Mouse (Mus musculus): ENCODE results near the gene Ugcg.
"Not testable (repeated sequence)": the region's sequence is repeated elsewhere in the genome, so short reads cannot be mapped to it uniquely, and the experiment has no call there.

Ugcg gene

DNA sequence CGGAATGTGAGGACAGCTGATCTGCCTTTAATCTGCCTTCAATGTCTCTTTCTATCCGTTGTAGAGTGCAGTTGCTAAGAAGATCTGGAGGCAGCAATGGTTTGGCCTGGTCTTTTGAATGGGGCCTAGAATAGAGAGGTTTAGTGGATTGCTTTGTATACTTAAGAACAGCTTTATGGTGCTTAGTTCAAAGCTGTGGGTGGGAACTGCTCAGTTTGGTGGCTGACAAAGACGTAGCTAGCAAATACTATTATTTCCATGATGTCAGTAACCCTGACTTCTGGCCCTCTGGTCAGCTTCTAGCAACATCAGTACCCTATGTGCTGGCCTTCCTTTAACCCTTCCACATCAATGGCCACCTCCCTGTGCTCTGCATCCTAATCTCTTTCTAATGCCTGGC, 68.8 kb downstream of the Ugcg start:
- DNase-seq (ENCODE audit: low read depth, low spot score), result no peak

DNA sequence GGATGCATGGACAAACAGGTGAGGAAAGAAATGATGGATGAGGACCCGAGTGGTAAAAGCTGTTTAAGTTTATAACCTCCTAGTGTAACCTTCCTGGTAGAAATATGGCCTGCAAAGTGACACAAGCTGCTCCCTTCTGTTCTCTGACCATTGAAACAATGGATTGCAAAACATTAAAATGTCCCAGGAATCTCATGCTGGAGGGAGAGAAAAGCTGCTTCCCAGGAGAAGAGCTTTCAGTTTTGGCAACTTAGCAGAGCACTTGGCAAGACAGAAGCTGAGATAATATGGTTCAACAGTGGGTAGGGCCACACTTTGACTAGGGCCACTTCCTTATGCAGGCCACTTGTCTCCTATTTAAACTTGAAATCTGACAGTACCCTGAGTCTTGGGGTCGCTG, 69.7 kb downstream of the Ugcg start:
- DNase-seq (ENCODE audit: low read depth, low spot score), result no peak

DNA sequence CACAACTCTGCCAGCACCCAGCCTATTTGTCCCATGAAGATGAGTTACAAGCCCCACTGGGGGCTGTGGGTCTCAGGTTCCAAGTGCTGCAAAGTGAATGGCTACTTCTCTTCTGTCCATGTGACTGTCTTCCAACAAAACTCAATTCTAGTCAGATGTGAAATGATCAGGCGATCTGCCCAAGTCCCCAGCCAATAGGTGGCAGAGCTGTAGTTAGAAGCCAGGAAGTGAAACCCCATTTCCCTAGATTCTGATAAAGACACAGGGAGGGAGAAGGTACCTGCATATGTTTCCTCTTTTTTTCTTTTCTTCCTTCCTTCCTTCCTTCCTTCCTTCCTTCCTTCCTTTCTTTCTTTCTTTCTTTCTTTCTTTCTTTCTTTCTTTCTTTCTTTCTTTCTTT, 70.7 kb downstream of the Ugcg start:
- no peak for DNase-seq (ENCODE audit: low read depth, low spot score)

GRCm38 (mm10) chr4:59260871-59261515, 71.9 kb downstream of the Ugcg start:
- DNase-seq (ENCODE audit: low read depth, low spot score), result no peak

- DNase-seq (ENCODE audit: low read depth, low spot score), result not testable (repeated sequence)
Measured at GRCm38 (mm10) chr4:59261582-59261981, 72.5 kb downstream of the Ugcg start.

DNA sequence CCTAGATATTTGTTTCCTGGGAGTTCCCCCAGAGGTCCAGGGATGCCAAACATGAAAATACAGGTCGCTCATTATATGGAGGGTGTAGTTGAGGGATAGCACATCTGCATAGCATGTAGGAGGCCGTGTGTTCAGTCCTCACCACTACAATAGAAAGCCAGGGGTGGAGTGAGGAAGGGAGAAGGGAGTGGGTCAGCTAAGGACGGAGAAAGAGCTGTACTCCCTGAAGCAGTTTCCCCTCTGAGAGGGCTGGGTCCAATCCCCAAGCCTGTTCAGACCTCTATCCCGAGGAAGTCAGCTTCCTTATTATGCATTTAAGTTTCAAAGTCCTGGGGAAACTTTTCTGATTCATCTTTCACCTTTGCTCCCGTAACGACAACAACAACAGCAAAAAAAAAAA, 73.1 kb downstream of the Ugcg start:
- no peak for DNase-seq (ENCODE audit: low read depth, low spot score)

DNA sequence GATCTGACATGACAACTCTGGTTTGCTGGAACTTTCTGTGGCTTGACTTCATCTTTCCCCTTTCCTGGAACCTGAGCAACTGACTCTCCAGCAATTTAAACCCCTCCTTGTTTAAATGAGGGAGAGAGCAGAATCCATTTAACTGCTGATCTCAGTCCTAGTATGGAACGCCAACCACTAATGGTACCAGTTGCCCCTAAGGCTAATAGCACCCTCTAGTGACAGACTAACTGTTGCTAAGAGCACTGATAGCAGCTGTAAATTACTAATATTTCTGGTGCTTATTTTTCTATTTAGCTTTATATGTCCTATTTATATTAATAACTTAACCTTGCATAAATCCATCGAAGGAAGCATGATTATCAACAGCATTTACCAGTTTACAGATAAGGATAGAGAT, 74.4 kb downstream of the Ugcg start:
- DNase-seq (ENCODE audit: low read depth, low spot score), result no peak

DNA sequence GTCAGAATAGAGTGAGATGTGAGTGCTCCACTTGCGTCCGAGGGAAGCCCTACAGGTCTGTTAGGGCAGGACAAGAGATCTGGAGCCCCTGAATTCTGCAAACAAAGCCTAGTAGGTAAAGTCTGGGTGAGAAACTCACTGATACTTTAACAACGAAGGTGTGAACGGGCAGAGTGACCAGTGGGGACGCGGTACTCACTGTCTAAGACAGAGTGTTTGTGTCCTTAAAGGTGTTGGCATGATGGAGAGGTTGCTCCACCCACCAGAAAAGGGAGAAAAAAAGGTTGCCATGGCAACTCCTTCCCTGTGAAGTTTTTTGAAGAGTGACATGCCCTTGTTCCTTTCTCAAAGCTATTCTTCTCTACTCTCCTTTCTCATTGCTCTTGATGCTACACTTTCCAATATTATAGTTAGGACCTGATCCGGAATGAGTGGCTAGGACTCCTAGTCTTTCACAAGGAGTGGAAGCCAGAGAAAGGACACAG, 75.6 kb downstream of the Ugcg start:
- no peak for DNase-seq (ENCODE audit: low read depth, low spot score)

DNA sequence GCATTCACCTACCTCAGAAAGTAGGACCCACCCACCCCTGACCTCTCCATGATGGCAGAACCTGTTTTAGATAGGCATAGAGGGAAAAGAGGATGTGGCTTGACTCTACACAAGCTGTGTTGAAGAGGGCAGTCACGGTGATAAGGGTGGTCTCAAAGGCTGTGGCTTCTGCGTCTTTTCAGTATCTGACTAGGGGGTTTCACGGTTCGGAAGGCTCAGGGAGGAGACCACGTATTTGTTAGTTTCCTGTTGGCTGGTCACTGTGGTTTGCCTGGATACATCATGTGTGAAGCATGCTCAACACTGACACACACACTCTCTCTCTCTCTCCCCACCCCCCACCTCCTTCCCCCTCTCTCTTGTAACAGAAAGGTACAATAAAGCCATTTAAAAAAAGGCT, 76.1 kb downstream of the Ugcg start:
- DNase-seq (ENCODE audit: low read depth, low spot score), result no peak

DNA sequence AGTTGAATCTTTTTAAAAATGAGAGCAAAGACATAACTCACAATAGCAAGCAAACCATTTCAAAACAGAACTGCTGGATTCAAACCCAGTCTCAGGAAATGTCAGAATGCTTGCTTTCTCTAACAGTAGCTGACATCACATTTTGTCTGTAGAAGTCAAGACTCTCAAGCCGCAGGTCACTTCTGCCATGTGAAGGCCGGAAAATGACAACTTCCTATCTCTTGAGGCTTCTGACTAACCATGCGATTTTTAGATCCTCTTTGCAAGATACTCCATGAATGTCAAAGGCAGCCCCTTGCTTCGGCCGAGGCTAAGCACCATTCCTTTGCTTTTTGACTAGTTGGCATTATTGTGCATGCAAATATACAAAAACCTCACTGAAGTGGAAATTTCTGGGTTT, 76.6 kb downstream of the Ugcg start:
- no peak for DNase-seq (ENCODE audit: low read depth, low spot score)

Measured in c-Kit-negative CD71-positive TER-119-positive erythroid progenitor cells, embryonic 14.5 days (primary cell).